Mouse (Mus musculus) retina, adult 2 months (tissue): Measurements from ENCODE around the gene Hspa4.

ENCODE experiments used
- DNase-seq: peaks from one replicate; pipeline ENCODE4 v3.0.0-alpha.2; 2012; ENCODE audit warnings: low read depth, low spot score

Gene Hspa4

DNA sequence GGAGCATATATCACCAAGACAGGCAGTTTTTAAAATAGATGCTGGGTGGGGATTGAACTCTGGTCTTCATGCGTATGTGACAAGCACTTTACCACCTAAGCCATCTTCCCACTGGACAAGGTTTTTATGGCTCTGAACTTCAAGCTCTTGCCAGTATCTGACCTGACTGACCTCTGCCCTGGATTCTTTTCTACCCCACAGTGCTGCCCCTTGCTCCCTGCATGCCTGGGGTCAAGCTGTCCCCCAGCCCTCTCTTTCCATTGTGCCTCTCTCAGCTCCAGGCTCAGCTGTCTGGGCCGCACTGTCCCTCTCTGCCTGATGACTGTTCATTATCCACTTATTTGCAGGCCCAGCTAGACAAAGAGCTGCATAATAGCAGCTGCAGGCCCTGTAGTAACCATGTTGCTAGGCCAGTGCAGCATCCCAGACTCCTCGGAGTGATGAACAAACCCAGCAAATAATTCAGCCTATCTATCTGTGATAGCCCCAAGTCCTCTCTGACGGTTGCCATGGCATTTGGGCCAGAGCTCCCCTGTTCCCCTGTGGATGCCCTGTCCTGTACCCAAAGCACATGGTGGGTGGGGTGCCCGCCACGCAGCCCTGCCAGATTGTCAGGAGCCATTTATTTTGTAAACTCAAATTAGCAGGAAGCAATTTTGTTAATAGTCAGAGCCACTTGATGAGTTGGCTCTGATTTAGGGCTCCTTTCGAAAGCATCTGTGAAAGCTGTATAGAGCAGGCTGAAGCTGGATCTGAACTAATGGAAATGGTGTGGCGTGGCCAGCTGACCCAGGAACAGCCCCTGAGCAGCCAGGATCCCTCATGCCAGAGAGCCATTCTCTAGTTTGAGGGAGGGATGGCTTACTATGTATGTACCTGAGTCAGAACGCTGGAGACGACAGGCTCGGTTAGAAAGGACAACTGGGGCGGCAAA lies 47.8 kb downstream of the Hspa4 start:
- DNase-seq = no peak

DNA sequence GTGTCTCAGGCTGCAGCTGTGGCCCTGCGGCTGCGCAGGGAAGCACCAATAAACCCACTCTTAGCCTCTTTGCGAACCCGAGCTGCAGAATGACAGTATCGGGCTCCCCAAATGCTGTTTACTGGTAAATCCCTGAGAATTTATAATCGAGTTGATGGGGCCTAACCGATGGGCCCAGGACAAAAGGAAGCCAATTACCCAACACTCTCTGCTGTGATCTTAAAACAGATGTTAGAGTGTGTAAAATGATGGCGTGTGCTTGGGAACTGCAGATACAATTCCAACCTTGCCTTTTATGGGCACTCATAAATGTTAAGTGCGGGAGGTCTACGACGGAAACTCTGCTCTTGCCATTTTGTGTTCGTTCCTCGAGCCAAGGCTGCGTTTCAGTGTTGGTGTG lies 49.5 kb downstream of the Hspa4 start:
- DNase-seq = no peak

DNA sequence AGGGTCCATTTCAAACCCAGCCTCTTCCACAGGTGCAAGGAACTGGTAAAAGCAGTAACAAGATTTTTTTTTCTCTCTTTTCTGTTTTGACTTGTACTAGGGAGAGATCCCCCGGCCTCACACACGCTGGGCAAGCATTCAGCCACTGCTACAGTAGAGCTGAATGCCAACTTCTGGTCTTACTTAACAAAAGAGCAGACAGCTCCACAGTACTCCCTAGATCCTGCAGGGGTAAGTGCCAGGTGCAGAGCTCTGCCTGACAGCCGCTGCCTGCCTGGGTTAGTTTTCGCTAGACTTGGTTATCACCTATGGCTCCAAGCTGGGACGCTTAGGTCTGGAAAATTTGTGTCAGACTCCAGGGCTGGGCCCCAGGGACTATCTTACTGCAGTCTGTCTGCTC lies 50.6 kb downstream of the Hspa4 start:
- DNase-seq = no peak

DNA sequence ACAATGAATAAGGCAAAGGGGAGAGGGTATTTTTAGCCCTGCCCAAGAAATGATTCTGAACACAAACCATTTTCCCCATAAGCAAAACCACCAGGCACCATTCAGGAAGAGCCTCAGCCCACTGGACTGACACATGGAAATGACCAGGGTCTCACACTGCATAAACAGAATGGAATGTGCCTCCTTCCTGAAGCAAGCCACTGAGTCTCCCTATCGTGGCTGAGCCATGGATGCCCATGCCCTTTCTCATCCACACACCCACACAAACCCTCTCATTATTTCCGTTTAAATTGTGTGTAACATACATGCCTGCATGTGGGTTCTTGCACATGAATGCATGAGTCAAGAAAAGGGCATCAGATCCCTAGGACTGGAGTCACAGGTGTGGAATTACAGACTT lies 54.7 kb downstream of the Hspa4 start:
- DNase-seq = no peak

DNA sequence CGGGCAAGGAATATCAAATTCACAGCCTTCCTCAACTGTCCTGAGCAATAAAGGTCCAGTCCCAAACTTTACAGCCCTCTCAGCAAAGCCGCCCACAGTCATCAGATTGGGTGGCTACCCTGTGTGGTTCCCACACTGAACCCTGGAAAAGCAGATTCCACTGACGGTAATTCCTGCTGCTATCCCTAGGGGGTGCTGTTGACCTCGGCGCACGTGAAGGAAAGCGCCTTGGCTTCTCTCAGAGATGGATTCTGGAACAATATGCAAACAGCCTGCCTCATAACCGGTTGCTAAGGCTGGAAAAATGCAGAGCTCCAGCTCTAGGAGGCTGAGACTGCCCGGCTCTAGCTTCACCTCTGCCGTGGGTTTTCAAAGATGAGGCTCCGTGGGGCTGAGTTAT lies 57.1 kb downstream of the Hspa4 start:
- DNase-seq = no peak

DNA sequence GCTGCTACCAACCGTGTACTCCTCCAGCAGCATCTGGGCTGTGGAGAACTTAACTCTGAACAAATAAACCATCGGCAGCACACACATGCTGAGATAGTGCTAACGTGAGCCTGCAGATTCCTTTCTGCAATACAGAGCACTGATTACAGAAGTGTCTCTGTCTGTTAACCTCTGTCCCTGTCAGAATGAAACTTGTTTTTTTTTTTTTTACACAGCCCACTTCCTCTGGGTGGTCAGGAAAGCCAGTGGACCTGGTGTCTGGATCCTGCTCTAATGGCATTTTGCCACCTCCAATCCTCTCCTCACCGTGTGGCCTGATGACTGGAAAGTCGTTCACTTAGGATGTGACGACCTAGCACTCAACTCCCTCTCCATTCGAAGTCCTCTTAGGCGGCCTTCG lies 66.7 kb downstream of the Hspa4 start:
- DNase-seq = no peak

DNA sequence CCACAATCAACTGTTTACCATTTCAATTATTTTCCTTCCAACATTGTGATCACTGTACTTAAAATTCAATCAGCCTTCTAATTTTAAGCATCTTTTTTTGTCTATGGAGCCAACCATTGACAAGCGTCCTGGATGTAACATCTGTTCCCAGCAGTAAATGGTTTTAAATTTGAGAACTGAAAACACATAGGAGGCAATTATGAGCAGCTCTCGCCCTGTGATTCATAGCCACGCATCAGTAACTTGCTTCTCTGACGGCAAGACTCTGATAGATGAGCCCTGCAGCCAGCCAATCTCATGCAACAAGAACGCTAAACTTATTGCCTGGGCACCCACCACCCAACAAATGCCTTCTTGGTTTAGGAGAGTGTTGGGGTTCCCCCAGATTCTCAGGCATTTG lies 68.4 kb downstream of the Hspa4 start:
- no peak for DNase-seq

DNA sequence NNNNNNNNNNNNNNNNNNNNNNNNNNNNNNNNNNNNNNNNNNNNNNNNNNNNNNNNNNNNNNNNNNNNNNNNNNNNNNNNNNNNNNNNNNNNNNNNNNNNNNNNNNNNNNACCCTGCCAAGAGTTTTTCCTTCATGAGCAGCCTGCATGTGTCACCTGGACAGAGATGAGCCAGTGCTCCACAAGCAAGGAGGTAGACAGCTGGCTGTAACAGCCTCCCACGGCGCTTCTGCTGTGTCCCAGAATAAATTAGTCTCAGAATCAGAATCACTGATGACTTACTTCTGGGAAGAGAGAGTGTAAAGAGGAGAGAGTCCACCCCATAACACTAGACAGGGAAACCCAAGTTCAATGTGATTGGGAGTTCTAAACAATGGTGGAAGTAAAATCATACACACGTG lies 71.2 kb downstream of the Hspa4 start:
- no peak for DNase-seq

DNA sequence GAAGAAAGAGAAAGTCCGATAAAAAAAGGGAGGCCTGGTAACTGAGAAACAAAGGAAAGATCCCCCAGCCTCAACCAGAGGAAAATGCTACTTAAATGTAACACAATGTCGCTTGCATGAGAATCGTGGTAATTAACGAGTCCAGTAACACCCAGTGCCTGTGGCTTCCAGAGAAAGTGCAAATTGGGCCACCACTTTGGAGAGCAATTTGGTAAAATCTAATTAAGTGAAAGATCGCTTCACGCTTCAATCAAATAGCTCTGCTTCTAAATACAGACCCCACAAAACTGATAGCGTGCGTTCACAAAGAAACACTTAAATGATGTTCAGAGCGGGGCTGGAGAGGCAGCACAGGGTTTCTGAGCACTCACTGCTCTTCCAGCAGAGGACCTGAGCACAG lies 89.4 kb downstream of the Hspa4 start:
- DNase-seq = no peak
